Mouse (Mus musculus) C2C12 (cell line): Measurements from ENCODE around the gene Gimap3.

Source experiments
- CTCF ChIP-seq: IDR thresholded peaks from one replicate; pipeline ENCODE4 v1.5.1; 2011; ENCODE audit not compliant: control insufficient read depth, insufficient read depth, insufficient read length
- FOSL1 ChIP-seq: IDR thresholded peaks from one replicate; pipeline ENCODE4 v1.8.0; 2011; ENCODE audit warnings: mild to moderate bottlenecking, low read length; ENCODE audit not compliant: poor library complexity, insufficient read depth, severe bottlenecking
- MAX ChIP-seq: IDR thresholded peaks from one replicate; pipeline ENCODE4 v1.6.1; 2011; ENCODE audit warnings: mild to moderate bottlenecking, control low read depth
- MYOG ChIP-seq: IDR thresholded peaks from one replicate; pipeline ENCODE4 v1.6.1; 2011; ENCODE audit not compliant: control insufficient read depth, insufficient read length; ENCODE audit errors: extremely low read depth
- USF1 ChIP-seq: IDR thresholded peaks from one replicate; pipeline ENCODE4 v1.6.1; 2011; ENCODE audit warnings: low read depth, mild to moderate bottlenecking, control low read depth, moderate library complexity

- TF ChIP-seq CTCF (no peak), MAX (no peak), USF1 (no peak), MYOG (no peak), FOSL1 (no peak)
These were observed 36.1 kb upstream of the Gimap3 start for GRCm38 (mm10) chr6:48806746-48807145.
